Mouse (Mus musculus): ENCODE measurements around the gene Cyp1a2.
"Not testable (repeated sequence)": the region's sequence is repeated elsewhere in the genome, so short reads cannot be mapped to it uniquely, and the experiment has no call there.

The Cyp1a2 gene

GRCm38 (mm10) chr9:57683520-57683919 lies at the start of gene Cyp1a2:
Gene Cyp1a2, minus strand, starts transcription at chr9:57683703.
- DNase-seq (ENCODE audit: low read depth, low spot score), result no peak

DNA sequence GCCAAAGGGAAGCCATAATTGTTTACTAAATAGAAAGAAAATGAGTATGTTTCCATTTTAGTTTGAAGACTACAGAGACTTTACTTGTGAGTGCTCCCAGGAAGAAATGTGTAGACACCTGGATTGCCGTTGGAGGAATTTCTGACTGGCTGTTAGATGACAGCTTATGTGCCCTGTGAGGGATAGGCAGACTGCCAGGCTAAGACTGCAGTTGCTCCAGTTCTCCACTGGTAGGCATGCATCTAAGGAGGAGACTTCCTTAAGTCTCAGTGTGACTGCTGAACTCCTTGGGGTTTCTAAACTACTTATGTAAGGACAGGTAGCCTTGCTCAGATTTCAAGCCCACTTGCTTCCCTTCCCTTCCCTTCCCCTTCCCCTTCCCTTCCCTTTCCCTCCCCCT lies 44.8 kb upstream of the Cyp1a2 start:
- DNase-seq (ENCODE audit: low read depth, low spot score), result no peak

- DNase-seq (ENCODE audit: low read depth, low spot score), result no peak
These were observed 41.2 kb upstream of the Cyp1a2 start for GRCm38 (mm10) chr9:57724701-57725100.

DNA sequence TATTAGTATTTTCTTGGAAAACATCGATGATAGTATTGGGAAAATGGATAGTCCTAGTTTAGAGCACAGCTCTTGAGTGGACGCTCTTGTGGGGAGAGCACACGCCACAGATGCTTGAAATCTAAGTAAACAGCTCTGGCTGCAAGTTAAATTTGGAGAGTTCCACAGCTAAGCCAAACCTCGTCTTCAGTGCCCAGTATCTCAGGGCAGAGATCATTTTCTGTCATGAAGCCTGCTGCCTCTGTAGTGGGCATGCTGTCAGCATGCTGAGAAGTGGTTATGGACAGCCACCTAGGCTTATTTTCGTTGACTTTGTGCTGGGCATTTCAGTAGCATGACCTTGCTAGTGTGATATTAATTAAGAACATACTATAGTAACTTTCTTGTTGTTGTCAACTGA lies 40.3 kb upstream of the Cyp1a2 start:
- DNase-seq (ENCODE audit: low read depth, low spot score), result no peak

DNA sequence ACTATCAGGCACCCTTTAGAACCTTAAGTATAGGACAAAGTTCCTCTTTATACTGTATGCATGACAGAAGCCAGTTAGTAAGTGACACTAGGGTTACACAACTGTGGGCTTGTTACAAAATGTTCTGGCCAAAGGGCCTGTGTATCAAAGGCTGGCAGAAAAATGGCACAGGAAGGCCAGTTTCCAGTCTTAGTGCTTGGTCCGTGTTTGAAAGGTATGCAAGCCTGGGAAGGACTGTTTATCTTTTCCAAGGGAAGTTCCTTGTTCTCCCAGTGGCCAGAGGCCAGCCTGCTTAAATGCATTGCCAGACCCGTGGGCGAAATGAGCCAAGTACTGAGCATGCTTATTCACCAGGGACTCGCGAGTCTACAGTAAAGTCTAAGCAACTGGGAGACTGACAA lies 39.8 kb upstream of the Cyp1a2 start:
- no peak for DNase-seq (ENCODE audit: low read depth, low spot score)

- DNase-seq (ENCODE audit: low read depth, low spot score), result no peak
These were observed 38.9 kb upstream of the Cyp1a2 start for GRCm38 (mm10) chr9:57722371-57722770.

DNA sequence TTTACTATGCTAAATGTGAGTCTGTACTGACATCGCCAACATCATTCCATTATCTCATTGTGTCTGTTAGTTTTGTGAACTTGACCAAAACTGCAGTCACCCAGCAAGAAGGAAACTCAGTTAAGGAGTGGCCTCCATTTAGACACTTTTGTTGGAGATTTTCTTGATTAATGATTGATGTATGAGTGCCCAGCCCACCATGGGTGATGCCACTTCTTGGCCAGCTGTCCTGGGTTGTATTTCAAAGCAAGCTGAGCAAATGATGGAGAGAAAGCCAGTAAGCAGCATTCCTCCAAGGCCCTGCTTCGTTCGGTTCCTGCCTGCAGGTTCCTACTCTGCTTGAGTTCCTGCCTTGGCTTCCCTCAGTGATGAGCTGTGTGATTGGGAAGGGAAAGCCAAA lies 37.2 kb upstream of the Cyp1a2 start:
- DNase-seq (ENCODE audit: low read depth, low spot score), result no peak

GRCm38 (mm10) chr9:57718408-57718807 lies 34.9 kb upstream of the Cyp1a2 start:
- no peak for DNase-seq (ENCODE audit: low read depth, low spot score)

DNA sequence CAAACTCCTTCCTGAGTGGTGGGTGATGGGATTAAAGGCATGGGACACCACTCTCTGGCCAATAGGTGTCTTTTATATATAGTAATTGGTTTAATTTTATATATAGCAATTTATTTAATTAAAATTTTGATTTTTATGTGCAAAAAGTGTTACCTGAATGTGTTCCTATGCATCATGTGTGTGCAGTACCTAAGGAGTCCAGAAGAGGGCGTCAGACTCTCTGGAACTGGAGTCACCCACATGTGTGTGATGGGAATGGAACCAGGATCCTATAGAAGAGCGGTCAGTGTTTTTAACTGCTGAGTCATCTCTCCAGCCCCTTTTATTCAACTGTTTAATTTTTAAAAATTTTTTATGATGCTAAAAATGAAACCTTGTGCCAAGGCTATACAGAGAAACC lies 28.7 kb upstream of the Cyp1a2 start:
- no peak for DNase-seq (ENCODE audit: low read depth, low spot score)

- DNase-seq (ENCODE audit: low read depth, low spot score), result not testable (repeated sequence)
These were observed 26.7 kb upstream of the Cyp1a2 start for GRCm38 (mm10) chr9:57710214-57710613.

- peak; percentile 14 for DNase-seq (ENCODE audit: low read depth, low spot score)
These were observed 25.3 kb upstream of the Cyp1a2 start for GRCm38 (mm10) chr9:57708720-57709274.

DNA sequence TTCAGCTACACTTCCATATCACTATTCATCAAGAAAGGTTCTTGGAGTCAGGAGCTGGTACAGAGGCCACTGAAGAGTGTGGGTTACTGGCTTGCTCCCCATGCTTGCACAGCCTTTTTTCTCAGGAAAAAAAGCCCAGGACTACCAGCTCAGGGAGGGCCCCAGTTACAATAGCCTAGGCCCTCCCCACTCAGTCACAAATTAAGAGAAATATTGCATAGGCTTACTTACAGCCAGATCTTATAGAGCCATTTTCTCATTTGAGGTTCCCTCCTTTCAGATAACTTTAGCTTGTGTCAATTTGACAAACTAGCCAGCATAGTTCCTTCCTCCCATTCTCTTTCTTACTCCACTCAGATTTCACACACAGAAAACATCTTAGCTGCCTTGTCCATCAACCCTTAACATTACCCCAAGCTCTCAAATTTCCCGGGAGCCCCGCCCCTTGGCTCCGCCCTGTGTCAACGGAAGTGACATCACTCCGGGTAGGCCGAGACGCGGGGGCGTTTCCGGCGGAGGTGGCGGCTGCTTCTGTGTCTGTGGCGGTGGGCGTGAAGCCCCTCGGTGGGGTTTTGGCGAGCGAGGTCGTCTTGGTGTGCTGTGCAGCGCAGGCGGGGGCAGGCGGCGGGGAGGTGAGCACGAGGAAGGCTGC lies 24.7 kb upstream of the Cyp1a2 start, which contains the start of gene Edc3:
Edc3 (plus strand) TSS at position 473 of the 652 bp plus-strand sequence.
- DNase-seq (ENCODE audit: low read depth, low spot score), result peak; percentile 85

- no peak for DNase-seq (ENCODE audit: low read depth, low spot score)
These were observed 23.0 kb upstream of the Cyp1a2 start for GRCm38 (mm10) chr9:57706496-57706895.

- no peak for DNase-seq (ENCODE audit: low read depth, low spot score)
These were observed 15.1 kb upstream of the Cyp1a2 start for GRCm38 (mm10) chr9:57698466-57699150.

DNA sequence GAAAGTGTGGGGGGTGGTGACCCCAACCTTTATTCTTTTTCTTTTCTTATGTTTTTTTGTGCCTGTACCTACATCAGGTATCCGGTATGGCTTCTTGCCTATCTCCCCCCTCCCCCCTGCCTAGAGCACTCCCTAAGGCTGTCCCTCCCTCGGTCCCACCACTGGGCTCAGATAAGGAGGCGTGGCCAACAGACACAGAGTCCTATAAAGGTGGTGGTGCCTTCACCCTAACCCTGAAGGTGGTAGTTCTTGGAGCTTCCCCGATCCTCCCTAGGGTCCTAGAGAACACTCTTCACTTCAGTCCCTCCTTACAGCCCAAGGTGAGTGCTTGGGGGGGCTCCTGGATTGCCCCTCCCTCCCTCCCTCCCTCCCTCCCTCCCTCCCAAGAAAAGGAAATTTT lies 13.9 kb upstream of the Cyp1a2 start:
- no peak for DNase-seq (ENCODE audit: low read depth, low spot score)

GRCm38 (mm10) chr9:57696380-57697285 lies 13.1 kb upstream of the Cyp1a2 start:
- no peak for DNase-seq (ENCODE audit: low read depth, low spot score)

DNA sequence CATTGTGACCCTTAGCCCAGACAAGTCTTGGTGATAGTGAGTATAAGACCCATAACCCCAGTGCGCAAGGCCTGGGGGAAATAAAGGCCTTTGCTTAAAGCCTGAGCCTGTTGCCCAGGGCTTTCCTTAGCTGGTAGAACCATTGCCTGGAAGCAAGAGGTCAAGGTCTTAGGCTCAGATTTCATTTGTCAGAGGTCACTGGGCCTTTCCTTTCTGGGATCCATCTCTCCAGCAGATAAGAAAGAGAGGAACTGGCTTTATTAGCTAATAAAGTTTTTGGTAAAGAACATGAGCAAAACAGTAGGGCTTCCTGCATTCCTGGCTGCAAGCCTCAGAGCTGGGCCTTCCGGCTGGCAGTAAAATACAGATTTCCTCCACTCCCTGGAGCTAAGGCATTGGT lies 10.6 kb upstream of the Cyp1a2 start:
- DNase-seq (ENCODE audit: low read depth, low spot score), result no peak

DNA sequence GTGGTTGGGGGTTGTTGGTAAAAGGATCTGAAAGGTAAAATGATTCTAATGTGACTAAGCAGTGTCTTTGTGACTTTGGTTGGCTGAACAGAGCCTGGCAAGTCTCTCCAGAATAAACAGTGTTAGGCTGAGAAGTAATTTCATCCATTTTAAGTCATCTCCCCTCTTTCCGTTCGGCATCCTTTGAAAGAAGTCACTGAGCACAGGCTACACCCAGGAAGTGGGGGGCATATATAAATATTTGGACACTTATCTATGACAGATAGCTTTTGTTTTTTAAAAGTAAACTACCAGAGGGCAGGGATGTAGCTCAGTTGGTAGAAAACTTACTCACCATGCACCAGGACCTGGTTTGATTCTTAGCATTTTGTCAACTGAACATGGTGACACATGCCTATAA lies 5.1 kb upstream of the Cyp1a2 start:
- DNase-seq (ENCODE audit: low read depth, low spot score), result no peak

- no peak for DNase-seq (ENCODE audit: low read depth, low spot score)
These were observed 4.7 kb upstream of the Cyp1a2 start for GRCm38 (mm10) chr9:57688158-57688557.

GRCm38 (mm10) chr9:57687751-57688150 lies 4.2 kb upstream of the Cyp1a2 start, which contains the start of gene Cyp1a1:
Gene Cyp1a1, plus strand, starts transcription at chr9:57687928.
- no peak for DNase-seq (ENCODE audit: low read depth, low spot score)

DNA sequence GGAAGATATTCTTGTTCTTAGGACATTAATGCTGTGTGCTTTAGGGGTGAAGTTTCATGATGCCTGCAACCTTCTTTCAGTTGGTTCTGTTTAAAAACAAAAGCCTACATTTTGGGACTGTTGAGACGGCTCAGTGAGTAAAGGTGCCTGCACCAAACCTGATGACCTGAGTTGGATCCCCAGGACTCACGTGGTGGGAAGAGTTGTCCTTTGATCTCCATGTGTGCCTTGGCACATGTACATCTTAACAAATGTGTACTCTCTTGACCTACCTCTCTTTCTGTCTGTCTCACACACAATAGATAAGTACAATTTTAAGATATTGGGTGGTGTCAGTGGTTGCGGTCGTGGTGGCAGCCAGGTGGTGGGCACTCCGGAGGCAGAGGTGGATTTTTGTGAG lies 2.5 kb upstream of the Cyp1a2 start:
- DNase-seq (ENCODE audit: low read depth, low spot score), result no peak

GRCm38 (mm10) chr9:57681411-57681810 lies 2.1 kb downstream of the Cyp1a2 start:
- no peak for DNase-seq (ENCODE audit: low read depth, low spot score)
